Mouse (Mus musculus) heart, postnatal 0 days (tissue): Measurements from ENCODE around the gene Frzb. TPM values are rescaled to one million over a fixed set of nuclear protein-coding genes. Genes with fewer than 3 reads are reported as not detected.

Experiments used
- ATAC-seq: fragments of 200-750 bp; cut with Nextera tagmentation; 2 replicates; pipeline ENCODE4 v1.8.0; 2017; ENCODE audit warnings: low read depth, moderate number of reproducible peaks, moderate library complexity; ENCODE audit not compliant: insufficient read depth
- DNase-seq: peaks from one replicate; pipeline ENCODE4 v3.0.0-alpha.2; 2016; ENCODE audit warnings: low spot score
- H3K27ac ChIP-seq: fragments of 300-500 bp; sonication (generic); 2 replicates; pipeline ENCODE4 v1.5.1; 2014; ENCODE audit warnings: low read depth, mild to moderate bottlenecking
- H3K27me3 ChIP-seq: fragments of 300-500 bp; sonication (generic); 2 replicates; pipeline ENCODE4 v1.6.1; 2014; ENCODE audit warnings: low read length, mixed read lengths; ENCODE audit not compliant: control insufficient read depth, insufficient read depth
- H3K36me3 ChIP-seq: fragments of 300-500 bp; sonication (generic); replicated peaks from 2 replicates; pipeline ENCODE4 v1.6.1; 2014; ENCODE audit warnings: low read length, mixed read lengths; ENCODE audit not compliant: control insufficient read depth, insufficient read depth
- H3K4me1 ChIP-seq: fragments of 300-500 bp; sonication (generic); 2 replicates; pipeline ENCODE4 v1.6.1; 2014; ENCODE audit warnings: antibody characterized with exemption; ENCODE audit not compliant: control insufficient read depth, insufficient read depth
- H3K4me2 ChIP-seq: fragments of 300-500 bp; sonication (generic); 2 replicates; pipeline ENCODE4 v1.6.1; 2014; ENCODE audit warnings: low read depth, mild to moderate bottlenecking, low read length, moderate library complexity
- H3K4me3 ChIP-seq: fragments of 300-500 bp; sonication (generic); 2 replicates; pipeline ENCODE4 v1.5.1; 2014; ENCODE audit warnings: low read depth, low read length
- H3K9ac ChIP-seq: fragments of 300-500 bp; sonication (generic); replicated peaks from 2 replicates; pipeline ENCODE4 v1.6.1; 2014; ENCODE audit warnings: low read depth, low read length, mixed read lengths
- H3K9me3 ChIP-seq: fragments of 300-500 bp; sonication (generic); replicated peaks from 2 replicates; pipeline ENCODE4 v1.6.1; 2016; ENCODE audit warnings: low read length; ENCODE audit not compliant: control insufficient read depth
- CTCF ChIP-seq: IDR thresholded peaks from 2 replicates; pipeline ENCODE4 v1.5.1; 2016; ENCODE audit warnings: antibody characterized with exemption, control low read depth, low read depth
- EP300 ChIP-seq: IDR thresholded peaks from 2 replicates; pipeline ENCODE4 v1.6.1; 2016; ENCODE audit warnings: antibody characterized with exemption, low read depth
- WGBS: fragments of 180-500 bp; shearing (Covaris S2); extraction: QIAGEN DNeasy Blood & Tissue Kit; methylation state at CpG from one replicate; pipeline ENCODE4 v1.1.7; 2014; 5-methylcytosine and 5-hydroxymethylcytosine counted together
- polyA plus RNA-seq: library from polyadenylated mRNA; unstranded; fragments of >200 nt; fragmentation: Nextera tagmentation; extraction: Ambion mirVana; gene quantifications from 2 replicates; pipeline ENCODE4 v1.2.1, GENCODE M21; 2015
- total RNA-seq: library from RNA; depleted of rRNA; stranded (reverse); fragments of >200 nt; gene quantifications from 2 replicates; pipeline ENCODE4 v1.2.3, GENCODE M21; 2014; ENCODE audit warnings: low replicate concordance

The Frzb gene
- total and polyA plus RNA-seq, 2 experiments from 2014 or later: 5.0 to 6.0 TPM

DNA sequence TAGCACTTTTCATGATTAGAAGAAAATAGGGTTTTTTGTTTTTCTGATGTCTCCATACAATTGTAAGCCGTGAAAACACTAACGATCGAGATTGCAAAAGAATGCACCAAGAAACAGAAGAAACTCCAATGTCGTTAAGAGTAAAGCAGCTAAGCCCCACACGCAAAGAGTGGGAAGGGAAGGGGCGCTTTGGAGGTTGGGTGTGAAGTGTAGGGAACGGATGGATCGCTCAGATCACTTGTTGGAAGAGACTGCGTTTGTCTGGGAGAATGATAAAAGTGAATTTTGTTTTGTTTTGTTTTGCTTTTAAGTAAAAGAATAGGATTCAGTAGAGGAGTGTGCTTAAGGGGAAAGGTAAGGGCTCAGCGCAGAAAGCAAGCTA lies 1.5 kb downstream of the Frzb start:
- TF ChIP-seq EP300 (no peak), CTCF (no peak)
- 27% methylated on average over 10 of the region's 10 CpGs for WGBS

DNA sequence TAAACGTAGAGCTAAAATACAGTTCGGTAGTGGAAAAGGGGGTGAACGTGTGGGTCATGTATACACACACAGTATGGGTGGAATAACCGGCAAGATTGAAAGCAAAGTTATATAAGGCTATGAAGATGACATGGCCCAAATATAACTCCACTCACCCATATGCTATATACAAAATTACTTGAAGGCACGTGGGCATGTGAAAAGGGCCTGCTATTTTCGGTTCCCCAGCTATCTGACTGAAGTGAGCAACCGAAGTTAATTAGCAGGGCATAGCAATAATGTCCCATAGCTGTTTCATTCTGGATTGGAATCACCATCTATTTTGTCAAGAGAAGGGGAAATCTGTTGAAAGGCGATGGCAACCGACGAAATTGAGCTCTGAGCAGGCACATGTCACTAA lies 1.9 kb downstream of the Frzb start:
- H3K9me3 ChIP-seq: 0 out of 2 replicates have a peak, but pooled peaks cover 4% of the 10 kb centered on the region
- peaks cover 10% of the 10 kb centered on the region; the same call in 1 of the 2 replicates for H3K4me1 ChIP-seq
- H3K27ac ChIP-seq: no peak overlapping the region
- H3K9ac ChIP-seq: no peak overlapping the region
- peak overlapping the region; percentile 70 for H3K4me3 ChIP-seq
- ATAC-seq (no peak), DNase-seq (no peak)
- whole genome bisulfite sequencing: 61% methylated on average over 10 of the region's 10 CpGs
- H3K4me2 ChIP-seq: peak overlapping the region; percentile 99; the same call in 1 of the 2 replicates
- H3K27me3 ChIP-seq: peaks cover 17% of the 10 kb centered on the region
- no peak for TF ChIP-seq CTCF
- no peak for TF ChIP-seq EP300
- no peaks in the 10 kb centered on the region for H3K36me3 ChIP-seq

More for the DNA sequence above, 1.5 kb downstream of the Frzb start:
- Histone ChIP-seq H3K4me1 (peaks cover 10% of the 10 kb centered on the region; the same call in 1 of the 2 replicates), H3K27me3 (peaks cover 17% of the 10 kb centered on the region), H3K4me3 (peak overlapping the region; percentile 70), H3K4me2 (peak overlapping the region; percentile 99), H3K36me3 (no peaks in the 10 kb centered on the region), H3K9me3 (0 out of 2 replicates have a peak, but pooled peaks cover 4% of the 10 kb centered on the region), H3K27ac (no peak overlapping the region), H3K9ac (no peak overlapping the region)
- no peak for DNase-seq
- ATAC-seq: no peak

DNA sequence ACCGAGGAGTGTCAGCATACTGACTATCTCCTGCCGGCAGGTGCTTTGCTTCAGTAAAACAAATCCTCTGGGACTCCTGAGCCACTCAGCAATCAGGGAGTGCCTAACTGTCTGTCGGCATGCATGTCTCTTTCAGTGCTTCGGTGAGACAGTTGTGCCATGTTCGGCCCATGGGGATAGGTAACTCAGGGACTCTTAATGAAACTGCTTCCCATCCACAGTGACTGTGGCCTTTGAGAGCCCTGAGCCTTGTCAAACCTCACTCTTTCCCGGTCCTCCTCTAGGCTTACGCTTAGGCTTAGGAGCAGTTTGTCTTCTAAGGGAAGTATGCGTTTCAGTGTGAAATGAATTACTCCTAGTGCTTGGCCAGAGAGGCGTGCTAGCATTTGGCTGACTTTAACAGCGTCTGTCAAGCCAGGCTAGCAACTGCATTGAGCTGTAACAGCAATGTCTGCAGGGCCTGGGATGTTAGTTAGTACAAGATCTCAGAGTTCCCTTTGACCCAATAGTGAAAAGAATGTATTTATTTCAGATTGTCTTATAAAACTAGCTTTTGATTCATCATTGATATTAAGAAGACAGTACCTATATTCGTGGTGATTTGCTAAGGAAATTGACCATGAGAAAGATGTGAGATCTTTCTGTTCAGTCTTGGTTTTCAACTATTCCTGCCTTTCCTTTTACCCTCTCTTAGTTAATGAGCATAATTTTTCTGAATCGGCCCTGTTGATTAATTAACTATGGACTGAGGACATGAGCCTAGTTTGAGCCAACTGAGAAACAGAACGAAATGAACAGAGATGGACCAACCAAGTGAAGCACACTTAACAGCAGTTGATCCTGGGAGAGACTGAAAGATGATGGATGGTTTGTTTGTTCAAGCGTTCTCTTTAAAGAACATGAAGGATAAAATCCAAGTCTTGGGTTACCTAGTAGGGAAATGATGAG lies 2.7 kb downstream of the Frzb start:
- H3K9ac ChIP-seq: no peak overlapping the region
- ATAC-seq (no peak), DNase-seq (no peak)
- H3K4me3 ChIP-seq: no peak overlapping the region
- 0 out of 2 replicates have a peak, but pooled peaks cover 4% of the 10 kb centered on the region for H3K9me3 ChIP-seq
- TF ChIP-seq EP300: no peak
- TF ChIP-seq CTCF: no peak
- 82% methylated on average over 14 of the region's 14 CpGs for WGBS
- H3K4me2 ChIP-seq: no peak overlapping the region
- peaks cover 17% of the 10 kb centered on the region for H3K27me3 ChIP-seq
- peaks cover 10% of the 10 kb centered on the region; the same call in 1 of the 2 replicates for H3K4me1 ChIP-seq
- H3K27ac ChIP-seq: no peak overlapping the region
- no peaks in the 10 kb centered on the region for H3K36me3 ChIP-seq

DNA sequence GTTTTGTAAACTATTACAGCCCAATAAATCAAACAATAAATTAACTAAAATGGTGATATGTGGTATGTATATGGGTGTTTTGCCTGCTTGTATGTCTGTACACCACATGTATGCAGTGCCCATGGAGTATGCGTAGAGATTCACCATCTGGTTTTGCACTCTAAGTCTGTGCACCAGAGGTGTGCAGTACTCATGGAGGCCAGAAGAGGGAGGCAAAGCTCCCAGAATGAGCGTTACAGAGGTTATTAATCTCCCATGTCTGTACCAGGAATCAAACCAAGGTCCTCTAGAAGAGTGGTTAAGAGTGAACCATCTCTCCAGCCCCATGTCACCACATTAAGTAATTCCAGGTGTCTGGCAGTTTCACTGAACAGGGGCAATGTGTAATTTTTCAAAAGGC lies 3.5 kb downstream of the Frzb start:
- H3K4me2 ChIP-seq: no peak overlapping the region
- TF ChIP-seq CTCF (no peak), EP300 (no peak)
- WGBS: 89% methylated on average over 2 of the region's 2 CpGs
- no peak overlapping the region for H3K27ac ChIP-seq
- peaks cover 10% of the 10 kb centered on the region; the same call in 1 of the 2 replicates for H3K4me1 ChIP-seq
- peaks cover 17% of the 10 kb centered on the region for H3K27me3 ChIP-seq
- H3K4me3 ChIP-seq: no peak overlapping the region
- no peak for ATAC-seq
- no peak overlapping the region for H3K9ac ChIP-seq
- no peak for DNase-seq
- H3K9me3 ChIP-seq: 0 out of 2 replicates have a peak, but pooled peaks cover 4% of the 10 kb centered on the region
- H3K36me3 ChIP-seq: no peaks in the 10 kb centered on the region

DNA sequence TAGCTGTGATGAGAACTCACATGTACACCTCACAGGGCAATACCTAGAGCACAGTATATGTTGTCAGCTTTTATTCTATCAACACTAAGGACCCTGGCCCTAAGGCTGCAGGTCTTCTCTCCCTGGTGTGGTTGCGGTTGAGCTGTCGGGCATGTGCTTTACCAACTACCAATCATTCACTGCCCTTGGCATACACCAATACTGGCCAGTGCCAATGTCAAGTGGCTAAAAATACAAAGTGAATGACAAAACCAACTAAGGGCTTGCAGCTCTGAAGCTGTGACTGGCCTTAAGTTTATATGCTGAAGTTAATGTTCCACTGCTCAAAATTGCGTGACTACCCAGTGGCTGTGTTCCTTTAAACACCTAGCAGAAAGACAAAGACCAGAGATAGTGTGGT lies 6.0 kb downstream of the Frzb start:
- Histone ChIP-seq H3K4me1 (0 out of 2 replicates have a peak, but pooled peaks cover 3% of the 10 kb centered on the region), H3K9me3 (0 out of 2 replicates have a peak, but pooled peaks cover 4% of the 10 kb centered on the region), H3K4me3 (no peak overlapping the region), H3K9ac (no peak overlapping the region), H3K4me2 (no peak overlapping the region), H3K36me3 (no peaks in the 10 kb centered on the region), H3K27me3 (peaks cover 12% of the 10 kb centered on the region), H3K27ac (no peak overlapping the region)
- 84% methylated on average over 3 of the region's 3 CpGs for WGBS
- ATAC-seq (no peak), DNase-seq (no peak)
- no peak for TF ChIP-seq EP300
- no peak for TF ChIP-seq CTCF
